Mouse (Mus musculus): ENCODE data around the gene Per3. TPM values are rescaled to one million over a fixed set of nuclear protein-coding genes. Genes with fewer than 3 reads are reported as not detected.

The Per3 gene
- total and polyA plus RNA-seq, 2 experiments from 2014 or later = 13.4 to 28.7 TPM

GRCm38 (mm10) chr4:150956369-150957105 lies 87.9 kb downstream of the Per3 start:
- 60% methylated on average over 13 of the region's 13 CpGs for WGBS
- H3K9ac ChIP-seq (replicated peaks; ENCODE audit: low read depth, low read length) = no peak overlapping the region
- no peak overlapping the region for H3K27ac ChIP-seq (ENCODE audit: low read depth)
- H3K27me3 ChIP-seq (ENCODE audit: control insufficient read depth, insufficient read depth, low read length) = no peaks in the 10 kb centered on the region
- H3K4me3 ChIP-seq (ENCODE audit: low read depth, low read length) = no peak overlapping the region
- DNase-seq (ENCODE audit: low spot score) (no peak), ATAC-seq (ENCODE audit: insufficient read depth, low read depth) (no peak)
- TF ChIP-seq CTCF (IDR thresholded peaks at IDR 0.05; ENCODE audit: low read depth) = no peak
- no peak for TF ChIP-seq EP300 (IDR thresholded peaks at IDR 0.05; ENCODE audit: low read depth)
- no peaks in the 10 kb centered on the region for H3K36me3 ChIP-seq (replicated peaks; ENCODE audit: control insufficient read depth, insufficient read depth, low read length)
- H3K4me2 ChIP-seq (ENCODE audit: low read depth, low read length) = no peak overlapping the region
- no peaks in the 10 kb centered on the region for H3K4me1 ChIP-seq (ENCODE audit: control insufficient read depth, insufficient read depth)
- no peaks in the 10 kb centered on the region for H3K9me3 ChIP-seq (replicated peaks; ENCODE audit: control insufficient read depth, low read length)

Other genes with a start within 250 kb of the Per3 start
- gene Errfi1, start 190.7 kb downstream of the Per3 start, total RNA-seq (2014; rRNA removed; ENCODE audit: low replicate concordance) = 16.0 and 33.7 TPM in 2 replicates
- 7.4 and 7.9 TPM in 2 replicates for gene Errfi1, start 190.7 kb downstream of the Per3 start, polyA plus RNA-seq (2015; fragmentation: Nextera tagmentation; extraction: Ambion mirVana)
- 120 and 152 TPM in 2 replicates for gene Park7, start 130.2 kb downstream of the Per3 start, total RNA-seq (2014; rRNA removed; ENCODE audit: low replicate concordance)
- 322 and 333 TPM in 2 replicates for gene Park7, start 130.2 kb downstream of the Per3 start, polyA plus RNA-seq (2015; fragmentation: Nextera tagmentation; extraction: Ambion mirVana)
- gene Tnfrsf9, start 130.1 kb downstream of the Per3 start, total RNA-seq (2014; rRNA removed; ENCODE audit: low replicate concordance) = 2.0 and 3.5 TPM in 2 replicates
- gene Tnfrsf9, start 130.1 kb downstream of the Per3 start, polyA plus RNA-seq (2015; fragmentation: Nextera tagmentation; extraction: Ambion mirVana) = 0.36 and 0.53 TPM in 2 replicates
- gene Uts2, start 47.6 kb downstream of the Per3 start, total RNA-seq (2014; rRNA removed; ENCODE audit: low replicate concordance) = not detected in 2 replicates
- gene Uts2, start 47.6 kb downstream of the Per3 start, polyA plus RNA-seq (2015; fragmentation: Nextera tagmentation; extraction: Ambion mirVana) = not detected in 2 replicates
- 63.6 and 75.8 TPM in 2 replicates for gene Vamp3, start 13.3 kb upstream of the Per3 start, total RNA-seq (2014; rRNA removed; ENCODE audit: low replicate concordance)
- 82.3 and 83.2 TPM in 2 replicates for gene Vamp3, start 13.3 kb upstream of the Per3 start, polyA plus RNA-seq (2015; fragmentation: Nextera tagmentation; extraction: Ambion mirVana)
- gene Gm13090, start 44.9 kb upstream of the Per3 start, total RNA-seq (2014; rRNA removed; ENCODE audit: low replicate concordance) = not detected in 2 replicates
- gene Gm13090, start 44.9 kb upstream of the Per3 start, polyA plus RNA-seq (2015; fragmentation: Nextera tagmentation; extraction: Ambion mirVana) = 0.26 TPM in 1 of 2 replicates, not detected in the other